Mouse (Mus musculus): Measurements from ENCODE around the gene 1700010B08Rik. TPM values are rescaled to one million over a fixed set of nuclear protein-coding genes. Genes with fewer than 3 reads are reported as not detected.
A peak's percentile ranks its signal among the peaks of the same experiment; 100 is the strongest.

The 1700010B08Rik gene
- polyA plus RNA-seq, 1 experiment from 2014 or later: not detected

DNA sequence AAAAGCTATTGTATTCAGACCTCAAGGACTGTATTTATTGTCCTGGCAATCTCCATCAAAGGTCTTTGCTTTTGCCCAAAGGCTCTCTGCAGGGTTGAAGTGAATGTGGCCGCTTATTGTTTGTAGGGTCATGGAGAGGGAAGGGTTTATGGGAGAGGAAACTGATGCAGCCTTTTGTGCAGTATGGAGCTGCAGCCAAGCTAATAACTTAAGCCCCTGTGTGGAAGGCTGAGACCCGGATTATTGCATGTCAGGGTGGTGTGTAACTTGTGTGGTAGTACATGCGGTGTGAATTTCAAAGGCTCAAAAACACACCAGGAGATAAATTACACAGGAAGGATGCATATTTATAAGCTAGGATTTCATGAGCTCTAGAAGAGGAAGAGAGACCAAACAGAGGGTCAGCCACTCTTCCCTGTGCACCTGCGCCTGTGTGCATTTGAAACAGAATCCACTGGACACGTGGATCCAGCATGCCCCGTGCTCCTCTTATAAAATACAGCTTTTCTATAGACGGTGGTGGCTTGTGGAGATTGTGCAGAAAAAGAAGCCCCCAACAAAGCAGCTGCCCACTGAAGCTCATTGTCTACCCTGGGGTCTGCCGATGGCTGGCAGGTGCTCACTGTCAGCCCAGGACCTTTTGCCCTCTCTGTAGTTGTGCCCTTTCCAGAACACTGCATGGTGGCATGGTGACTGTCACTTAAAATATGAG is 36.4 kb downstream of the 1700010B08Rik start:
- peak; percentile 69 for ATAC-seq (ENCODE audit: low FRiP score, low read depth)
- H3K27ac ChIP-seq: peak overlapping the region; percentile 58; the same call in 1 of the 2 replicates
- H3K9ac ChIP-seq: no peak overlapping the region
- H3K36me3 ChIP-seq: no peaks in the 10 kb centered on the region
- H3K4me2 ChIP-seq (replicated peaks): 0 out of 2 replicates have a peak overlapping the region, but pooled peaks have one; percentile 1
- H3K27me3 ChIP-seq (replicated peaks): no peaks in the 10 kb centered on the region
- H3K4me1 ChIP-seq: peaks cover 44% of the 10 kb centered on the region
- H3K9me3 ChIP-seq: no peaks in the 10 kb centered on the region
- H3K4me3 ChIP-seq: no peak overlapping the region
- 19% methylated on average over 8 of the region's 8 CpGs for WGBS

DNA sequence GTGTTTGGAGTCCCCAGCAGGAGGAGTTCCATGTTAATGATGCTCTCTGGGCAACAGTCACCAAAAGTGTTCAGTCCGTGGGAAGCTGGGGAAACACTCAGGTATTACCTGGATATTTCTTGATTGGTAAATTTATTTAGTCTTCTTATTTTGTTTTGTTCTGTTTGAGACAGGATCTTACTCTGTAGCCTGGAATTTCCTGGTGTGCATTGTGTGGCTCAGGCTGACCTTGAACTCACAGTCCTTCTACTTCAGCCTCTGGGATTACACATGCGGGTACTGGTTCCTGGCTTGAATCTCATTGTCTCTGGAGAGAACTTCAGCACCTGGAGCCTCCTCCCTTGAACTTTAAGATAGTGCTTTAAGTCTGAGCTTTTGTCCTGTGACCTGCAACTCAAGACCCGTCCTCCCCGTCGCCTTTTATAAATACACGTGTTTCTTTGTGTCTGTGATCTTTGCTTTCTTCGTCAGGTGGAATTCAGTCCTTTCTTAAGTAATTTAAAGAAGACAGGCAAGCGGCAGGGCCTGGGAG is 38.5 kb downstream of the 1700010B08Rik start:
- Histone ChIP-seq H3K4me2 (replicated peaks) (no peak overlapping the region), H3K27me3 (replicated peaks) (no peaks in the 10 kb centered on the region), H3K27ac (no peak overlapping the region), H3K4me1 (peaks cover 47% of the 10 kb centered on the region), H3K9me3 (no peaks in the 10 kb centered on the region), H3K9ac (no peak overlapping the region), H3K36me3 (no peaks in the 10 kb centered on the region), H3K4me3 (no peak overlapping the region)
- no peak for ATAC-seq (ENCODE audit: low FRiP score, low read depth)
- WGBS: 81% methylated on average over 8 of the region's 8 CpGs

DNA sequence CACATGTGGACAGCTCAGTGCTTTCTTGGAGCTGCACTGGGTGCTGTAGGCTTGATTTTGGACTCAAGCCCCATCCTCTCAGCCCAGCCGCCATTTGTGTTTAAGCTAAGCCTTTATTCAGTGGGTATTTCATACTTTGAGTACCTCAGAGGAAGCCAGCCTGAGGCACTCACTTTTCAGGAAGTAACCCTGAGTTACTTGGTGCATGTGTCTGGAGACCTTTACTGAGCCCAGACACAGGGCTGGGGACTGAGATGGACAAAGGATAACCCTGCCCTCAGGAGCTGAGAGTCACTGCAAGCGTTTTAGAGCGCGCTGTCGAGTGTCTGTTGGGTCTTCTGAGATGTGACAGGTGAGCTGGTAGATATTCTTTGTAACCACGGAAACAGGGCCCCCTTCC is 41.4 kb downstream of the 1700010B08Rik start:
- Histone ChIP-seq H3K9me3 (no peaks in the 10 kb centered on the region), H3K27ac (no peak overlapping the region), H3K4me3 (no peak overlapping the region), H3K36me3 (no peaks in the 10 kb centered on the region), H3K4me1 (peaks cover 63% of the 10 kb centered on the region), H3K27me3 (replicated peaks) (no peaks in the 10 kb centered on the region), H3K9ac (no peak overlapping the region), H3K4me2 (replicated peaks) (no peak overlapping the region)
- no peak for ATAC-seq (ENCODE audit: low FRiP score, low read depth)
- 93% methylated on average over 6 of the region's 6 CpGs for WGBS

DNA sequence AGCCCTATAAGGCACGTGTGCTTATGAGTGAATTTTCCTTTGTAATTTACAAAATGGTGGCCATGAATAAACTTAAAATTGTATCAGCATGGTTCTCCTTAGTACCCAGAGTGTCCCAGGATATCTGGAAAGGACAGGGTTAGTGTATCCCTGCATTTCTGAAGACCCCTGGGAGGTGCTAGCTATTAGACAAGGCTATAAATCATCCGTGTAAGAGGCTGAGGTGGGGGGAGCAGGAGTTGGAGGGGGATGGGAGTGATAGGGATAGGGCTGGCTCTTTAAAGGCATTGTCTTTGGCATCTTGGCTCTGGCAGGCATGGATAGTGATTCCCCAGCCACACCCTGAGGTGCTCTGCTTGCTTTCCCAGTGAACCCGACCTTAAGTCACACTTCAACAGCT is 45.4 kb downstream of the 1700010B08Rik start:
- Histone ChIP-seq H3K4me3 (no peak overlapping the region), H3K27ac (0 out of 2 replicates have a peak overlapping the region, but pooled peaks have one; percentile 3), H3K9ac (0 out of 2 replicates have a peak overlapping the region, but pooled peaks have one; percentile 27), H3K27me3 (replicated peaks) (no peaks in the 10 kb centered on the region), H3K36me3 (no peaks in the 10 kb centered on the region; the same call in 1 of the 2 replicates), H3K4me1 (peaks cover 65% of the 10 kb centered on the region), H3K9me3 (no peaks in the 10 kb centered on the region), H3K4me2 (replicated peaks) (peak overlapping the region; percentile 5; the same call in 1 of the 2 replicates)
- ATAC-seq (ENCODE audit: low FRiP score, low read depth): peak; percentile 64
- WGBS: 26% methylated on average over 3 of the region's 3 CpGs

DNA sequence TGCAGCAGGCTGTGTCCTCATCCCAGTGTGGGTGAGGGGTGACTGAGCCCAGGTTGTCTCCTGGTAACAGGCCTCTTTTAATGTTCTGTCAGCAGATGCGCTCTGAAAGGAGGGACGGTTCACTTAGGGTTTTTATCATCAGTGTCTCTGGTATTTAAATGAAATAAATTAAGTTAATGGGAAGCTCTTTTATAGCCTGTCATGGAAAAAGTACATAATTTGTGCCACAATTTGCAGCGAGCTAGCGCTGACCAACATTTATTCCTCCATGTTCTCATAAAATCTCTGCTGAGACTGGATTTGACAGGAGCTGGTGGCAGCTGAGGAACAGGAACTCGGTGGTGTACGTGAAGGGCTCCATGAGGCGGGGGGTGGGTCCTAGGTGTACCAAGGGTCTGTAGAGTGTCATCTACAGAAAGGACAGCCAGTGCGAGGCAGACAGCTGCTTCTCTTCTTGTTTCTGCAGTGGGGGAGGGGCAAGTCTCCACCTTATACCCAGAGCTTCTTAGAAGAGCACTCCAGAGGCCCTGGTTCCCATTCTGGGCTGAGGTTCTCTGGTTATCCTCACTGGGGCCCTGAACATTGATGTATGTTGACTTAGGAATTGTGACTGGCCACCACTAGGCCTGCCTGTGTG is 48.9 kb downstream of the 1700010B08Rik start:
- no peaks in the 10 kb centered on the region for H3K27me3 ChIP-seq (replicated peaks)
- ATAC-seq (ENCODE audit: low FRiP score, low read depth): no peak
- no peaks in the 10 kb centered on the region; the same call in 1 of the 2 replicates for H3K36me3 ChIP-seq
- no peaks in the 10 kb centered on the region for H3K9me3 ChIP-seq
- H3K9ac ChIP-seq: no peak overlapping the region
- H3K4me3 ChIP-seq: no peak overlapping the region
- peaks cover 75% of the 10 kb centered on the region for H3K4me1 ChIP-seq
- WGBS: 56% methylated on average over 8 of the region's 8 CpGs
- H3K4me2 ChIP-seq (replicated peaks): no peak overlapping the region
- peak overlapping the region; percentile 42; the same call in 1 of the 2 replicates for H3K27ac ChIP-seq

DNA sequence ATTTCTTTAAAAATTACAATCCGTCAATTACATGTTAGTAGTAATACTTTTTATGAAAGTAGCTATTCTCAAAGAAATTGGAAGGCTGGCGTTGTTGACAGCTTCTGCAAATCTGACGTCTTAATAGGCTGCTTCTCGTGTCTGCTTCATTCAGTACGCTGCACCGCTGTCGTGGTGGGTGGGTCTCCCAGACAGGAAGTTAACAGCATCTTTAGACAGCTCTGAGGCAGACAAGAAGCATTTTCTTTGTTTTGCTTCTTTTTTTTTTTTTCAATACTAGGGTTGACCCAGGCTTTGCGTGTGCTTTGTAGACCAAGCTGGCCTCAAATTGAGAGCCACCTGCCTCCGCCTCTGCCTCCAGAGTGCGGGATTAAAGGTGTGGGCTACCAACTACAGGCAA is 50.0 kb downstream of the 1700010B08Rik start:
- ATAC-seq (ENCODE audit: low FRiP score, low read depth): no peak
- Histone ChIP-seq H3K27ac (no peak overlapping the region), H3K9me3 (no peaks in the 10 kb centered on the region), H3K4me2 (replicated peaks) (no peak overlapping the region), H3K36me3 (no peaks in the 10 kb centered on the region; the same call in 1 of the 2 replicates), H3K9ac (no peak overlapping the region), H3K4me3 (no peak overlapping the region), H3K27me3 (replicated peaks) (no peaks in the 10 kb centered on the region), H3K4me1 (peaks cover 75% of the 10 kb centered on the region)
- WGBS: 76% methylated on average over 10 of the region's 10 CpGs

DNA sequence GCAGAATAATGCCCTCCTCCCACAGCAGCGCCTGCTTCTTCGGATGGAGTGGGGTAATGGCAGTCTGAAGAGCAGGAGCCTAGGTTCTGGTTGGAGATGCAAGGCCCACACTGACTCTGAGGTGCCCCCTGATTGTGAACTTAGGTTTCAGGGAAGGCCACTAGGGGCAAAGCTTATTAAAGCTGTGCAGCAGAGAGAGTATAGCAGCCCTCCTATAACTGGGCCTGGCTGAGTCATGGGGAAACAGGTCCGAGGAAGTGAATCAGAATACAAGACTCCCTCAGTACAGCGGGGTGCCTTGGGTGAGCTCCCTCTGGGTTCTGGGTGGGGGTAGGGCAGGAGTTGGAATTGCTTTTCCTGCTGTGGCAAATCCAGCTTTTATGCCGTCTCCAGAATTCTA is 51.4 kb downstream of the 1700010B08Rik start:
- H3K27me3 ChIP-seq (replicated peaks): no peaks in the 10 kb centered on the region
- peaks cover 75% of the 10 kb centered on the region for H3K4me1 ChIP-seq
- no peak overlapping the region for H3K9ac ChIP-seq
- H3K4me3 ChIP-seq: no peak overlapping the region
- H3K9me3 ChIP-seq: no peaks in the 10 kb centered on the region
- peak overlapping the region; percentile 42; the same call in 1 of the 2 replicates for H3K27ac ChIP-seq
- no peaks in the 10 kb centered on the region; the same call in 1 of the 2 replicates for H3K36me3 ChIP-seq
- 73% methylated on average over 5 of the region's 5 CpGs for WGBS
- H3K4me2 ChIP-seq (replicated peaks): no peak overlapping the region
- no peak for ATAC-seq (ENCODE audit: low FRiP score, low read depth)

Small RNA genes lying within 50 kb of the gene (microRNA-seq; reads per million reads assigned to microRNA genes)
- not detected for gene Mir6340

Other genes with a start within 250 kb of the 1700010B08Rik start
- not detected in 2 replicates for gene 1700021F07Rik, start 196.8 kb upstream of the 1700010B08Rik start, polyA plus RNA-seq (2016; fragmentation: Nextera tagmentation; extraction: Ambion mirVana)
- gene Ankrd60, start 141.1 kb upstream of the 1700010B08Rik start, polyA plus RNA-seq (2016; fragmentation: Nextera tagmentation; extraction: Ambion mirVana): not detected in 2 replicates
- 51.2 and 54.7 TPM in 2 replicates for gene Rab22a, start 59.7 kb upstream of the 1700010B08Rik start, polyA plus RNA-seq (2016; fragmentation: Nextera tagmentation; extraction: Ambion mirVana)
- gene Vapb, start 18.1 kb downstream of the 1700010B08Rik start, polyA plus RNA-seq (2016; fragmentation: Nextera tagmentation; extraction: Ambion mirVana): 15.7 and 19.1 TPM in 2 replicates

All from neural tube, embryonic 12.5 days (tissue).